Mouse (Mus musculus) midbrain, embryonic 12.5 days (tissue): ENCODE measurements around the gene Olfr452. TPM values are rescaled to one million over a fixed set of nuclear protein-coding genes. Genes with fewer than 3 reads are reported as not detected.
A peak's percentile ranks its signal among the peaks of the same experiment; 100 is the strongest.

Source experiments
- ATAC-seq: fragments of 200-750 bp; cut with Nextera tagmentation; 2 replicates; pipeline ENCODE4 v1.8.0; 2017; ENCODE audit warnings: low read depth, moderate TSS enrichment, moderate library complexity; ENCODE audit not compliant: low FRiP score
- H3K27ac ChIP-seq: fragments of 300-500 bp; sonication (generic); replicated peaks from 2 replicates; pipeline ENCODE4 v1.5.1; 2016; ENCODE audit warnings: mild to moderate bottlenecking
- H3K27me3 ChIP-seq: fragments of 300-500 bp; sonication (generic); 2 replicates; pipeline ENCODE4 v1.6.1; 2016; ENCODE audit warnings: mild to moderate bottlenecking
- H3K36me3 ChIP-seq: fragments of 300-500 bp; sonication (generic); 2 replicates; pipeline ENCODE4 v1.6.1; 2016
- H3K4me1 ChIP-seq: fragments of 300-500 bp; sonication (generic); 2 replicates; pipeline ENCODE4 v1.6.1; 2016
- H3K4me2 ChIP-seq: fragments of 300-500 bp; sonication (generic); replicated peaks from 2 replicates; pipeline ENCODE4 v1.6.1; 2016; ENCODE audit warnings: mild to moderate bottlenecking, moderate library complexity
- H3K4me3 ChIP-seq: fragments of 300-500 bp; sonication (generic); 2 replicates; pipeline ENCODE4 v1.5.1; 2016; ENCODE audit warnings: mild to moderate bottlenecking
- H3K9ac ChIP-seq: fragments of 300-500 bp; sonication (generic); replicated peaks from 2 replicates; pipeline ENCODE4 v1.6.1; 2016; ENCODE audit warnings: mild to moderate bottlenecking, moderate library complexity
- H3K9me3 ChIP-seq: fragments of 300-500 bp; sonication (generic); 2 replicates; pipeline ENCODE4 v1.6.1; 2016; ENCODE audit warnings: mild to moderate bottlenecking
- WGBS: fragments of 180-500 bp; shearing (Covaris S2); methylation state at CpG from one replicate; pipeline ENCODE4 v1.1.7; 2016; 5-methylcytosine and 5-hydroxymethylcytosine counted together
- polyA plus RNA-seq: library from polyadenylated mRNA; unstranded; fragments of >200 nt; fragmentation: Nextera tagmentation; extraction: Ambion mirVana; gene quantifications from 2 replicates; pipeline ENCODE4 v1.2.1, GENCODE M21; 2016

The Olfr452 gene
- not detected in 2 replicates for polyA plus RNA-seq

DNA sequence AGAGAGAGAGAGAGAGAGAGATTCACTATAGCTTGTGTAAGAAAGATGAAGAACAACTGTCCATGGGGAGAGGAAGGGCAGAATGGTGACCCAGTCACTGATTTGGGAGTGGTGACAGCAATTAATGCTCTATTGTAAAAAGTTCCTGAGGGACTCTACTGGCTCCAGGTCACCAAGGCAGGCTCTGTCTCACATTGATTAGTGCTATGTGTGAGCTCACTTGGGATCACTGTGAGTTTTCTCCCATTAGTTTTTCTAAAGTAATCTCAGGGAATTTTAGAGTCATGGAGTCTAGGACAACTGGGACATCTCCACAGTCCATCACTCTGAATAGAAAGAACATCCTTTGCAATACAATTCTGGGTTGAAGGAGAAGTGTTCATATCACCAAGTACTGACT lies at the start of gene Olfr452:
Gene Olfr452 (plus strand): TSS at position 301 of the 400 bp plus-strand sequence.
- no peak within 1 kb of the TSS for H3K4me2 ChIP-seq
- no peaks in the 10 kb centered on the region for H3K36me3 ChIP-seq
- H3K9ac ChIP-seq = no peak within 1 kb of the TSS
- H3K27ac ChIP-seq = no peak within 1 kb of the TSS
- ATAC-seq = no peak
- no peaks in the 10 kb centered on the region for H3K4me1 ChIP-seq
- H3K4me3 ChIP-seq = no peak within 1 kb of the TSS
- H3K27me3 ChIP-seq = no peaks in the 10 kb centered on the region
- no peaks in the 10 kb centered on the region for H3K9me3 ChIP-seq

DNA sequence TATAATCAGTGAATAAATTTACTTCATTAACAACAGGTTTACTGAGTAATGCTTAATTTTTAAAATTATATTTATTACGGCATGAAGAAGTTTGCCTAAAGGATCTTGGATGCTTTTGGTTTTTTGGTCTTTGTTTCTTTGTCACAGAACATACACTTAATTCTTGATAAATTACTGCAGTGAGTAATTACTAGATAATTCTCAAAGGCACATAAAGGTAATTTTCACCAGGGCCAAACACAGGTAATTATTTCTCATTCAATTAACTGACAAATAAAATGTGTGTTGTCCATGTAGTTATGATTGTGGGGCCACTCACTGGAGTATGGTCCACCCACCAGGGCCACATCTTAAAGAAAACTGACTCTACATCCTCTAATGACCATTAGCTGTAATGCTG lies 45.8 kb upstream of the Olfr452 start, which contains the start of gene Olfr453:
Gene Olfr453 (plus strand): TSS at position 301 of the 400 bp plus-strand sequence.
- H3K27me3 ChIP-seq = no peaks in the 10 kb centered on the region
- no peaks in the 10 kb centered on the region for H3K9me3 ChIP-seq
- ATAC-seq = no peak
- no peak within 1 kb of the TSS for H3K4me2 ChIP-seq
- H3K4me1 ChIP-seq = no peaks in the 10 kb centered on the region
- H3K4me3 ChIP-seq = no peak within 1 kb of the TSS
- no peaks in the 10 kb centered on the region for H3K36me3 ChIP-seq
- no peak within 1 kb of the TSS for H3K9ac ChIP-seq
- H3K27ac ChIP-seq = no peak within 1 kb of the TSS
- WGBS = 95% methylated on average over 1 of the region's 1 CpGs

DNA sequence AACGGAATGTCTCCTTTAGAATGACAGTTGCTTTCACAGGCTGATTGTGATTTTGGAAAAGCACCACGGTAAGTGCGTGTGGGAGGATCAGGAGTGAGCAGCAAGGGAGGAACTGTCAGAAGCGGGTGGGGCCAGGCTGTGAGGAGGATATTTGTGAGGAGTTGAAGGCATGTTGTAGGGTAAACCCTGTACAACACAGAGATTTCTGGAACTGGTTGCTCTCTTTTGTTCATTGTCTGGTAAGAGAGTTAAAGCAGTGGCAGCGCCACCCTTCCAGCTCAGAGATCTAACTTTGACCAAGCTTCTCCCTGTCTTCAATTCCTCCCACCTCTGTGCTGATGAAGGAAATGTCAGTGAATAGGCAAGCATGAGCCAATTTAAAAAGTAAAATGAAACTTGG lies 42.6 kb upstream of the Olfr452 start:
- no peak overlapping the region for H3K4me2 ChIP-seq
- H3K27ac ChIP-seq = no peak overlapping the region
- WGBS = 81% methylated on average over 5 of the region's 5 CpGs
- no peak for ATAC-seq
- H3K9ac ChIP-seq = no peak overlapping the region
- no peak overlapping the region for H3K4me3 ChIP-seq
- H3K27me3 ChIP-seq = no peaks in the 10 kb centered on the region
- no peaks in the 10 kb centered on the region for H3K9me3 ChIP-seq
- no peaks in the 10 kb centered on the region for H3K36me3 ChIP-seq
- H3K4me1 ChIP-seq = no peaks in the 10 kb centered on the region

DNA sequence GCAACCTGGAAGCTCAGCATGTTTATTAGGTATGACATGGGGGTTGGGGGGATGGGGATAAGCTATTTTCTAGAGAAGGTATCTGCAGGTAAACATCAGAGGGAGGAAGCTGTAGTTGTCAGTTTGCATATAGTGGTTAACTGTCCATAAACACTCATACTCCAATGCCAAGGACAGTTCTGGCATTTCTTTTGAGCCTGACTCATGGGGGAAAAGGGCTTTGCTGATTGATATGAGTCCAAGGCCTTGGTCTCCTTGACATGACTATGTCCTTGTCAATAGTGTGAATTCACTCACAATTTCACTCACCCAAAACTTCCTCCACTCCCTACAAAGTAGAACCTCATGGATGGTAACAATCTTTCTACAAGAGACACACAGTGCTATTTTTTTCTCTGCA lies 37.0 kb upstream of the Olfr452 start:
- Histone ChIP-seq H3K36me3 (no peaks in the 10 kb centered on the region), H3K4me3 (no peak overlapping the region), H3K9ac (no peak overlapping the region), H3K4me1 (no peaks in the 10 kb centered on the region), H3K27me3 (no peaks in the 10 kb centered on the region), H3K9me3 (no peaks in the 10 kb centered on the region), H3K4me2 (no peak overlapping the region), H3K27ac (no peak overlapping the region)
- ATAC-seq = no peak

DNA sequence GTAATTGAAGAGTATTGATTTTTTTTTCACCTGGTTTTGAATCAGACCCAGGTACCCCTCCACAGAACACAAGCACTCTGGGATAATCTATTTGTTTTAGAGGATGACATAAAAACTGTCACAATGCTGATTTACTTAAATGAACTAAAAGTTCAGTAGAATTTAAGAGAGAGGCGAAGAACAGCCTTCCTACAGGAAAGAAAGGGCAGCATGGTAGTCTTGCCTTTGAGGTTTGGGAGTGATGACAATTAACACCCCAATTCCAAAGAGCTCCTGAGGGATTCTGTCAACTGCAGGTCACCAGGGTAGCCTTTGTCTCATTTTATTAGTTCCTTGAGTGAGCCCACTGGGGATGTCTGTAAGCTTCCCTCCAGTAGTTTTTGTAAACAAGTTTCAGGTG lies 28.8 kb upstream of the Olfr452 start, which contains the start of gene Olfr38:
Gene Olfr38 (plus strand): TSS at position 301 of the 400 bp plus-strand sequence.
- Histone ChIP-seq H3K4me1 (no peaks in the 10 kb centered on the region), H3K36me3 (no peaks in the 10 kb centered on the region), H3K9me3 (no peaks in the 10 kb centered on the region), H3K27ac (no peak within 1 kb of the TSS), H3K4me3 (no peak within 1 kb of the TSS), H3K4me2 (no peak within 1 kb of the TSS), H3K27me3 (no peaks in the 10 kb centered on the region), H3K9ac (no peak within 1 kb of the TSS)
- ATAC-seq = no peak
- WGBS = 71% methylated on average over 1 of the region's 1 CpGs

DNA sequence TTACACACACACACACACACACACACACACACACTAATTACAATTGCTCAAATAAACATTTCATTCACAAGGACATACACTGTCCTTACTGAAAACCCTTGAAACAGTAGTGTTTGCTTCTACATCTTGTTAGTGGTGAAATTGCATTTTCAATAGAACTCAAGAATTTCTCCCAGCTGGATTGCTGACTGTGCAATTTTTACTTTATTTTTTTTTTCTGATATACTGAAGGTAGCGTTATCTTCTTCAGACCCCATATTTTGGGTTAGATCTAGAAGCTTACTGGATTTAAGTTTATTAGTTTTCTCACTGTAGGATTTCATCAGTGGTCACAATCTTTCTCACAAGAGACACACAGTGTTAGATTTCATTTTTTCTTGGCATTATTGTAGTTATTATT lies 7.8 kb upstream of the Olfr452 start:
- H3K27ac ChIP-seq = no peak overlapping the region
- no peaks in the 10 kb centered on the region for H3K36me3 ChIP-seq
- ATAC-seq = no peak

DNA sequence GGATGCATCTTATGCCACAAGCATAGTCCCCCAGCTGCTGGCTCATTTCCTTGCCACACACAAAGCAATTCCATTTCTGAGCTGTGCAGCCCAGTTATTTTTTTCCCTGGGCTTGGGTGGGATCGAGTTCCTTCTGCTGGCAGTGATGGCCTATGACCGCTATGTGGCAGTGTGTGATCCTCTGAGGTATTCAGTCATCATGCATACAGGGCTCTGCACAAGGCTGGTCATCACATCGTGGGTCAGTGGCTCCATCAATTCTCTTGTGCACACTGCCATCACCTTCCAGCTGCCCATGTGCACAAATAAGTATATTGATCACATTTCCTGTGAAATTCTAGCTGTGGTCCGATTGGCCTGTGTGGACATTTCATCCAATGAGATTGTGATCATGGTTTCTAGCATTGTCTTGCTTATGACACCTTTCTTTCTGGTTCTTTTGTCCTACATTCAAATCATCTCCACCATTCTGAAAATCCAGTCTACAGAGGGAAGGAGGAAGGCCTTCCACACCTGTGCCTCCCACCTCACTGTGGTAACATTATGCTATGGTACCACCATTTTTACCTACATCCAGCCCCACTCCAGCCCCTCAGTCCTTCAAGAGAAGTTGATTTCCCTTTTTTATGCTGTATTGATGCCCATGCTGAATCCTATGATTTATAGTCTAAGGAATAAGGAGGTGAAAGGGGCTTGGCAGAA lies 5.5 kb downstream of the Olfr452 start:
- peak; percentile 68; the same call in 1 of the 2 replicates for ATAC-seq
- Histone ChIP-seq H3K9ac (no peak overlapping the region), H3K4me3 (no peak overlapping the region), H3K27ac (no peak overlapping the region), H3K9me3 (no peaks in the 10 kb centered on the region), H3K4me2 (no peak overlapping the region), H3K4me1 (no peaks in the 10 kb centered on the region), H3K36me3 (no peaks in the 10 kb centered on the region), H3K27me3 (no peaks in the 10 kb centered on the region)
- WGBS = 51% methylated on average over 4 of the region's 4 CpGs

More for the DNA sequence above, 7.8 kb upstream of the Olfr452 start:
- Histone ChIP-seq H3K27me3 (no peaks in the 10 kb centered on the region), H3K9ac (no peak overlapping the region), H3K4me2 (no peak overlapping the region), H3K9me3 (no peaks in the 10 kb centered on the region), H3K4me1 (no peaks in the 10 kb centered on the region), H3K4me3 (no peak overlapping the region)
- 97% methylated on average over 1 of the region's 1 CpGs for WGBS

DNA sequence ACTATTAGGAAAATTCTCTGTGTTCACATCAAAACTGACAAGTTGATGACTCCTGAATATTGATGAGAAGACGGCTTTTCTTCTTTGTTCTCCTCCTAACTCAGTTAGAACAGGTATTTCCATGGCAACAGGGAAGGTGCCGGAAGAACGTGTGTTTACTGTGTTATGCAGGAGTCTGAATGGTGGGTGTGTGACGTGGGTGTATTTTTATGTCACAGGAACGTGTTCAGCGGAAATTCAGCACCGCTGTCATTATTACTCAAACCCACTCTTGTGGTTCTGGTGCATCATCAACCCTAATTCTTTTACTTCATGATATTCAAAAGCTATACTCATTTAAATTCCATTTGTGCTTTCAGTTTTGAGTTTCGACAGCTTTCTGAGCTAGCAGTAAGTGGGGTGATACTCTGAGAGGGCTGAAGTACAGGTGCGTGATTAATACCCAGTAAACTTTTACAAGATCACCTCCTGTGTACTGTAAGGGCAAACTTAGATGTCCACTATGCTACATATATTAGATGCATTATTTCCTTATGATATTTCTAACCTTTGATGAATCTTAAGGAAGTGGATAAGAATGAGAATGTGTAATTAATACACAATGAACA lies 6.2 kb downstream of the Olfr452 start:
- Histone ChIP-seq H3K36me3 (no peaks in the 10 kb centered on the region), H3K4me3 (no peak overlapping the region), H3K4me2 (no peak overlapping the region), H3K9me3 (no peaks in the 10 kb centered on the region), H3K9ac (no peak overlapping the region), H3K27ac (no peak overlapping the region), H3K4me1 (no peaks in the 10 kb centered on the region), H3K27me3 (no peaks in the 10 kb centered on the region)
- 80% methylated on average over 9 of the region's 9 CpGs for WGBS
- no peak for ATAC-seq

DNA sequence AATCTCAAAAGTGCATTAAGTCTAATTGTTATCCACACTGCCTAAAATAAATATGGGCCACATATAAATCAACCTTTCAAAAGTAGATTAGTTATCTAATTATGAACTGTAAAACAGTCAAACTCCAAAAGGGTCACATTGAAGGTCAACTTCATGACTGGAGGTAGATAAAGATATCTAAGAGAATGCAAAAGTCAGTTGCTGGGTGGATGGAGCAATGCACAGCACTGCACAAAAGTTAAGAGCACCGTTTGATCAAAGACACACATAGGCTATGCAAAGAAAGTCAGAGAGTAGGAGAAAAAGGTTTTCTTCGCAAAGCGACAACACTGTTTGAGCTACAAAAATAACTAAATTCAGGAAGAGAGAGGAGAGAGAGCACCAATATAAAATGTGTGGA lies 10.1 kb downstream of the Olfr452 start:
- Histone ChIP-seq H3K27me3 (no peaks in the 10 kb centered on the region), H3K27ac (no peak overlapping the region), H3K9ac (no peak overlapping the region), H3K4me1 (no peaks in the 10 kb centered on the region), H3K4me3 (no peak overlapping the region), H3K4me2 (no peak overlapping the region), H3K9me3 (no peaks in the 10 kb centered on the region), H3K36me3 (no peaks in the 10 kb centered on the region)
- WGBS = 90% methylated on average over 3 of the region's 3 CpGs
- ATAC-seq = no peak

DNA sequence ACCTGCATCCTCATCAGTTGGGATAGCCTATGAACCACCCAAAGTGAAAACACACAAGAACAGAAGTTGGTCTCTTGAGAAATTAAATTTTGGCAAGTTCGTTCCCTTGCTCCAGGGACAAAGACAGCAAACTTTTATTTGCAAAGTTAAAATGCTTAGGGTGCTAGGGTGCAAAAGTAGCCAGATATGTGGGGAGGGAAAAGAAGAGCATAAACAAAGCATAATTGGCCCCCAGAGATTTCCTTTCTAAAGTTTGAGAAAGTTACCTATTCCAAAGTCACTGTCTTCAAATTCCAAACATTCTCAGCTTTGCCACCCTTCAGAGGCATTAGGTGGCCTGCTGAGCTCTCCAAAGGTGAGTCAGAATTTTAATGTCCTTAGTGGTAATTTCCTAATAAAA lies 26.7 kb downstream of the Olfr452 start, which contains the start of gene Olfr450:
Gene Olfr450 (plus strand): TSS at position 301 of the 400 bp plus-strand sequence.
- Histone ChIP-seq H3K4me1 (no peaks in the 10 kb centered on the region), H3K4me3 (no peak within 1 kb of the TSS), H3K9me3 (no peaks in the 10 kb centered on the region), H3K9ac (no peak within 1 kb of the TSS), H3K36me3 (no peaks in the 10 kb centered on the region), H3K27ac (no peak within 1 kb of the TSS), H3K27me3 (no peaks in the 10 kb centered on the region), H3K4me2 (no peak within 1 kb of the TSS)
- WGBS = 84% methylated on average over 1 of the region's 1 CpGs
- no peak for ATAC-seq

DNA sequence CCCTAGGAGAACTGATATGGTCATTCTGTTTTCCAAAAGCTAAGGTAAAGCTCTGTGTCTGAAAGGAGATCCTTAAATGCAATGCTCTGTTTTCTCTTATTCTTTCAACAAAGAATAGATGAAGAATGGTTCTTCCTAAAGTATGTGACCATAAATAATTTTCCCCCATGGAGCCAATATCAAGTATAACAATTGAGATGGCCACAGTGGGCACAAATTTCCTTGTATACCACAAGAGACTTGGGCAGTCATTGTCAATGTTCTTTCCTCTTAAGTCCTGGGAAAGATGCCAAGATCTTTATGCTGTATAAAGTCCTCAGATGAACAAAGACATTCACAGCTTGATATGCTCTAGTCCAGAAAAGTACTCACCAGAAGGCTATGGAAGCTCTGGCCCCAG lies 49.2 kb downstream of the Olfr452 start, which contains the start of gene Olfr449:
Gene Olfr449 (plus strand): TSS at position 301 of the 400 bp plus-strand sequence.
- H3K36me3 ChIP-seq = no peaks in the 10 kb centered on the region
- H3K4me2 ChIP-seq = no peak within 1 kb of the TSS
- no peak within 1 kb of the TSS for H3K9ac ChIP-seq
- H3K27ac ChIP-seq = no peak within 1 kb of the TSS
- H3K27me3 ChIP-seq = no peaks in the 10 kb centered on the region
- H3K9me3 ChIP-seq = no peaks in the 10 kb centered on the region
- H3K4me3 ChIP-seq = no peak within 1 kb of the TSS
- no peaks in the 10 kb centered on the region for H3K4me1 ChIP-seq
- no peak for ATAC-seq
